In genomic region chr6:52076179-52076932, GRCm38 (mm10) we compare ENCODE assay signal across 10 mouse cellular contexts.
DNase-seq lines count a peak whose midpoint lies in the region; ATAC-seq lines count a peak whose summit lies in the region.
"Had no signal": no experiment of that assay in that cellular context is flagged by ENCODE, and none has a peak within 500 bp of the region (broad histone marks: within the 10 kb centered on the region; RNA-seq: fewer than 3 reads in every experiment).

No protein-coding gene starts in this region.

- no peak overlapping the region for H3K9ac ChIP-seq in forebrain, embryonic 12.5 days
- H3K9ac ChIP-seq: hindbrain, embryonic 15.5 days had no signal

- H3K4me3 ChIP-seq in forebrain, embryonic 12.5 days (replicated peaks), result no peak overlapping the region
- H3K4me3 ChIP-seq: heart, embryonic 10.5 days; hindbrain, embryonic 15.5 days had no signal

- H3K4me2 ChIP-seq in forebrain, embryonic 12.5 days, result no peak overlapping the region
- H3K4me2 ChIP-seq: hindbrain, embryonic 15.5 days had no signal

- no peaks in the 10 kb centered on the region for H3K36me3 ChIP-seq in forebrain, embryonic 12.5 days (replicated peaks)
- H3K36me3 ChIP-seq: heart, embryonic 10.5 days; hindbrain, embryonic 15.5 days had no signal

- H3K27me3 ChIP-seq in forebrain, embryonic 12.5 days, result peaks cover 21% of the 10 kb centered on the region
- H3K27me3 ChIP-seq: hindbrain, embryonic 15.5 days had no signal

- 74% methylated on average over 15 of the region's 15 CpGs for WGBS in forebrain, embryonic 12.5 days

- ATAC-seq in activated CD4-positive, CD25-positive, alpha-beta regulatory T cell, adult 4 months, result no peak
- ATAC-seq in forebrain, embryonic 12.5 days (ENCODE audit: low FRiP score), result no peak

- peaks cover 3% of the 10 kb centered on the region; the same call in 1 of the 2 replicates for H3K4me1 ChIP-seq in forebrain, embryonic 12.5 days
- H3K4me1 ChIP-seq: heart, embryonic 10.5 days had no signal

- H3K9me3 ChIP-seq in forebrain, embryonic 12.5 days, result no peaks in the 10 kb centered on the region
- H3K9me3 ChIP-seq: heart, embryonic 10.5 days; hindbrain, embryonic 15.5 days had no signal

- DNase-seq in kidney, postnatal 10 days, result peak; percentile 56
- no peak for DNase-seq in kidney, adult 11 months
- DNase-seq in urinary bladder, postnatal 14 days (ENCODE audit: low spot score), result peak; percentile 6
- DNase-seq in urinary bladder, postnatal 10 days (ENCODE audit: low spot score), result no peak
- DNase-seq in kidney, postnatal 14 days, result peak; percentile 53
- DNase-seq: lung, postnatal 14 days had no signal

- H3K27ac ChIP-seq in forebrain, embryonic 12.5 days, result no peak overlapping the region
- H3K27ac ChIP-seq: heart, embryonic 10.5 days; hindbrain, embryonic 15.5 days had no signal

Comparison
In these comparisons a context has a peak if more than half of its experiments do, and no peak if none do; other contexts are left out.
1. DNase-seq: peak in kidney, postnatal 10 days (single experiment), urinary bladder, postnatal 14 days (single experiment) and kidney, postnatal 14 days (single experiment); none in kidney, adult 11 months (single experiment) and urinary bladder, postnatal 10 days (single experiment).